Mouse (Mus musculus): Measurements from ENCODE around the gene Tpi1.

DNA sequence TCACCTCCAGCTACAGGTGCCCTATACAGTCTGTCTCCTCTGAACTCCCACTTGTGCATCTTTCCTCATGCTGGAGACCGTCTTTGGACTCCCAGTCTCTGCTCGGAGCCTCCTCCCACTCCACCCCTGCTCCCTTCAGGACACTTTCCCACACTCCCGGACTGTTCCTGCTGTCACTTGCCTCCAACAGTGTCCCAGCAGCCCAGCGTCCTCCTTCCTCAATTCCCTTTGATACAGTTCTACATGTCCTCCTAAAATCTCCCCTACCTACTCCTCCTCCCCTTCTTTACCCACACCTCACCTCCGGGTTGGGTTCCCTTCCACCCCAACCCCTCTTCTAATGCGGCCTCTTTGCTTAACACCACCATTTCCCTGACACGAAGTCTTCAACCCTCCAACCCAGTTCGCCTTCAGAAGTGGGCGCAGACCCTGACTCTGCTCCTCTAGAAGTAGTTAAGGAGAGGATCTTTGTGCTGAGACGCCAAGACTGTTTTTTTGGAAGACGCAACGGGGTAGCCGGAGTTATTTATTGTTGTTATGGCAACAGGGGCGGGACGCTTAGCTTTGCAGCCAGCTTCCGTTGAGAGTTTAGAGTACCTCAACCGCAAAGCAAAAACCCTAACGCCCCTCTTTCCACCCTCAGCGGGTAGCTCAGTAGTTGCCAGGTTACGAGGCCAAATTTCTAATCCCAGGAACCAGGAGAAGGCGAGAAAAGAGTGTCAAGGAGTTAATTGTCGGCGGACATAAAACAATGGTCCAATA is 34.7 kb downstream of the Tpi1 start, which contains the start of gene Lrrc23:
- TF ChIP-seq CTCF (IDR thresholded peaks at IDR 0.05; ENCODE audit: low read depth) (no peak), EP300 (IDR thresholded peaks at IDR 0.05; ENCODE audit: low read depth) (no peak)
